Mouse (Mus musculus): ENCODE data around the gene Tes3-ps. TPM values are rescaled to one million over a fixed set of nuclear protein-coding genes. Genes with fewer than 3 reads are reported as not detected.

Tes3-ps gene
- 4.7 TPM for polyA plus RNA-seq (2017; shearing (Covaris generic))

DNA sequence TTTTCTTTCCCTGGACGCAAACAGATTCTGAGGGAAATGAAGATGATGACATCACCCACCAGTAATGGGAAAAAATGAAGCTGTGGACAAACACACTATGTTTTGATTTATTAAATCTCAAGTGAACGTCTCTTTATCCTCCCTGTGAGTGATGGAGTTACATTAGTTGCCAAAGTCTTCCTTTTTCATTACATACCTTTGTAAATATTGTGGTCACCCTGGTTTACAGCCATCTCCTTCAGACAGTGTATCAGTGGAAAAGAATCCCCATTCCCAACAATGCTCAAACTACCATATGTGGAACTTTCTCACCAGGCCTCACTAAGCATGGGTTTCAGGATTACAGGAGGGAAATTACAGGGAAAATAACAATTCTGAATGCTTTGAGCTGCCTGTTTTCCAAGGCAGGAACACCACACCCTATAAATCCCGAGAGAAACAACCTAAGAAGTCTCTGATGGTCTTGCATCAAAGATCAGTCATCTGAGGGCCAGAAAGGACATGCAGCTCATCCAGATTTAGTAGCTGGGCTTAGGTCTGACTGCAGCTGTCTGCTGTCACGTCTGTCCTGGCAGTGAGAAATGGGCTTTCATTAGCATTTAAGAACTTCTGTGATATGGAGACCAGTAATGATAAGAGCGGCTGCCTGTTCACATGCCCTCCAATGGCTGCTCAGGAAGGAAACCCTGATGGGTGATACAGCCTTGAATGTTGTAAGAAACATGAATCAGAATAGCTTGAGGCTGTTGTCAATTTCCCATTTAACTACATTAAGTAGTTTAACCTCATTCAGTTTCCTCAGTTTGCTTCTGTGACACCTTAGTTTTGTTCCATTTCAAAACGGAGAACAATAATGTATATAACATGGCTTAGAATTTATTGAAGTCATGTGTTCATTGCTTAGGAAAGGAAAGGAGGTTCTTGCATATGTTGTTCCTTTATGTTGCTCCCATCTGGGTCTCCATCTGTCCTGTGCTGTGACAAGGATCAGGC, at the start of gene Tes3-ps:
Gene Tes3-ps (plus strand): TSS at position 943 of the 993 bp plus-strand sequence.

DNA sequence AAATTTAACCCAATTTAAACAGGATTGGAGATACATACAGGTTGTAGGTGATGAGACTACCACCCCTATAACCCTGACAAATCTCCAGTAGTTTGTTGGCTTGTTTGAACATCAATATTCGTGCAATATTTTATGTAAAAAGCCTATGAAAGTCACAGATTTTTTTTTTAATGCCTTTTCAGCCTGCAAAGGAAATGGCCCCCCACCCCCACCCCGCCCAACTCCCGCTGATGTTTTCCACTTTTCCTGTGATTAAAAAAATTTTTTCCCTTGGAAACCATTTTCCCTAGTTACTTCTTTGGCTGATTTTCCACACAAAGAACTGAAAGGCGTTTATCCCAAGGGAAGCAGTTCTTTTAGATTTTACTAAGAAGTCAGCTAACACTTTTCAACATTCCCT, 11.4 kb downstream of the Tes3-ps start, which contains the start of gene Ecm2:
Gene Ecm2 (plus strand): TSS at position 301 of the 400 bp plus-strand sequence.

DNA sequence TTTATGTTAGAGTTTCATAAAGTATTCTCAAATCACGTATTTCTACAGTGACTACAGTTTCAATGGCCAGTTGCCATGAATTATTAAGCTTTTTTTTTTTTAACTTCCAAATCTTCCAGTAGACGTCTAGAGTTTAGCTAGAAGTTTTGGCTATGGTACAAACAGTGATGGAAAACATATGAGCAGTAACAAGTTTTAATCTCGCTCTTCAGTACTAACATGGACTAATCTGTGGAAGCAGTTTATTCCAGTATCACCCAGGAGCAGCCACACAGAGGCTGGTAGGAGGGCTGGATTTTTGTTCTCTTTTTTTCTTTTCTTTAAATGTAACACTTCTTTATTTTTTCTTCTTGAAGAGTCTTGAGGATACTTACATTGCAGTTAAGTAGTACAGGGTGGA, 51.2 kb downstream of the Tes3-ps start, which contains the start of gene Aspn:
Gene Aspn (plus strand): TSS at position 165 of the 400 bp plus-strand sequence.

Other genes starting within 250 kb of the Tes3-ps start
- gene Susd3, start 244.6 kb upstream of the Tes3-ps start, polyA plus RNA-seq (2017; shearing (Covaris generic)): 53.7 TPM
- gene Fgd3, start 173.0 kb upstream of the Tes3-ps start, polyA plus RNA-seq (2017; shearing (Covaris generic)): 21.2 TPM
- gene Bicd2, start 151.7 kb upstream of the Tes3-ps start, polyA plus RNA-seq (2017; shearing (Covaris generic)): 8.9 TPM
- gene Ippk, start 72.1 kb upstream of the Tes3-ps start, polyA plus RNA-seq (2017; shearing (Covaris generic)): 13.2 TPM
- gene Ecm2, start 11.5 kb downstream of the Tes3-ps start, polyA plus RNA-seq (2017; shearing (Covaris generic)): 0.11 TPM
- gene Aspn, start 51.1 kb downstream of the Tes3-ps start, polyA plus RNA-seq (2017; shearing (Covaris generic)): not detected
- 0.12 TPM for gene Omd, start 89.1 kb downstream of the Tes3-ps start, polyA plus RNA-seq (2017; shearing (Covaris generic))
- 0.29 TPM for gene Ogn, start 114.7 kb downstream of the Tes3-ps start, polyA plus RNA-seq (2017; shearing (Covaris generic))
- 1.9 TPM for gene Cenpp, start 159.5 kb downstream of the Tes3-ps start, polyA plus RNA-seq (2017; shearing (Covaris generic))
- gene Nol8, start 159.8 kb downstream of the Tes3-ps start, polyA plus RNA-seq (2017; shearing (Covaris generic)): 57.6 TPM
- gene Iars, start 188.8 kb downstream of the Tes3-ps start, polyA plus RNA-seq (2017; shearing (Covaris generic)): 65.4 TPM

Measured in CD4-positive, CD25-positive, alpha-beta regulatory T cell, adult 9 weeks (primary cell).